Mouse (Mus musculus) liver, embryonic 14.5 days (tissue): ENCODE results near the gene Akap14.

Source experiments
- CTCF ChIP-seq: IDR thresholded peaks from 2 replicates; pipeline ENCODE4 v1.5.1; 2016; ENCODE audit warnings: antibody characterized with exemption, low read depth, control low read depth
- EP300 ChIP-seq: IDR thresholded peaks from 2 replicates; pipeline ENCODE4 v1.6.1; 2016; ENCODE audit warnings: antibody characterized with exemption, low read depth

DNA sequence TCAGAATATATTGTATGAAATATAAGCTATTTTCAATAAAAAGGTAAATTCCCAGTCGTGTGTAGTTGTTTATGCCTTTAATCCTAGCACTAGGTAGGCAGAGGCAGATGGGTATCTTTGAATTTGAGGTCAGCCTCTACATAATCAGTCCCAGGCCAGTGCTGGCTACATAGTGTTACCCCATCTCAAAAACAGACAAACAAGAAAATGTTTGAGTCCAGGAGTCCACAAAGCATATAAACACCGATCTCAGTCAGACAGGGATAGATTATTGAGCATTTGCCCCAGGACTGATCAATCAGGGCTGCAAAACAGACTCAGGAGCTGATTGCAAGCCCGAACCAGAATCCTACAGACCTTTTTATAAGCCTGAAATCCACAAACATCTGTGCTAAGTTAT, 49.1 kb downstream of the Akap14 start:
- TF ChIP-seq CTCF, result no peak
- no peak for TF ChIP-seq EP300
